Mouse (Mus musculus): ENCODE results near the gene Kcnq5. TPM values are rescaled to one million over a fixed set of nuclear protein-coding genes. Genes with fewer than 3 reads are reported as not detected.

Kcnq5 gene
- polyA plus RNA-seq (2011; ENCODE audit: insufficient read depth, insufficient read length, low read depth, missing spikeins) = 0.67 and 0.87 TPM in 2 replicates

DNA sequence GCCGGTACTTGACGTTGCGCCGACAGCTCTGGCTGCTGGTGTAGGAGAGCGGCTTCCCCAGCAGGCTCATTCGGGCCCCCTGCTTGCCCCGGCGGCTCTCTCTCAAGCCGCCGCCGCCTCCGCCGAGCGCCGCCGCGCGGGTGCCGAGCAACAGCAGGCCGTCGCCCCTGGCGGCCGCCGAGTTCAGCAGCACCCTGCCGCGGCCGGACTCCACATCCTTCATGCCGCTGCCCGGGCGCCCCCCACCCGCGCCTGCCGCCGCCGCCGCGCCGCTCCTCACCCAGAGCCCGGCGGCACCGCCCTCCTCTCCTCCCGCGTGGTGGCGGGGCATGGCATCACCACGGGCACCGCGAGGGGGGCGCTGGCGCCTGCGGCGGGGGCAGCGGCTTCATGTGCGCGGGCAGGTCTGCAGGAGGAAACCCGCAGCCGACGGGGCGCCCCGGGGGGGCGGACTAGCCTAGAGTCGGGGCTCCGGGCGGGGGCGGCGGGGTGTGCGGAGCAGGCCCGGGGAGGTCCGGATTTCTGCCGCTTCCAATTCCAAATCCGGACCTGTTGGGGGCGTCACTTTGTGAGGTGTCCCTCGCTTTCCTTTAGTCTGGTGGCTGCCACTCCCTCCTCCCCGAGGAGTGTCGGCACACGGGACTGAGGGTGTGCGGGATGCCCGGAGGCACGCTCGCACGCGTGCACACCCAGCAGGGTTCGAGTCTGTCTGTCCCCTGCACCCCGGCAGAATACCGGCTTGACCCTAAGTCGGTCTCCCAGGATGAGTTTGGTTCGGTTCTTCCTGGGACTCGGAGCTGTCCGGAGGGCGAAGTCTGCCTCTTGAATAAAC is at the start of gene Kcnq5:
Gene Kcnq5 (minus strand): TSS at position 692 of the 832 bp plus-strand sequence.
- no peaks in the 10 kb centered on the region for H3K9me3 ChIP-seq (replicated peaks; ENCODE audit: control insufficient read depth, insufficient read depth, low read length, poor library complexity, severe bottlenecking)
- H3K4me3 ChIP-seq (ENCODE audit: low read depth, low read length) = peak within 1 kb of the TSS; percentile 93
- no peak within 1 kb of the TSS for H3K27ac ChIP-seq (ENCODE audit: insufficient read depth, low read length)
- H3K36me3 ChIP-seq (ENCODE audit: control insufficient read depth, insufficient read depth, low read length, poor library complexity, severe bottlenecking) = no peaks in the 10 kb centered on the region
- TF ChIP-seq EP300 (IDR thresholded peaks at IDR 0.05; ENCODE audit: insufficient read depth, low read depth, low read length) = no peak
- no peak for TF ChIP-seq POLR2A (IDR thresholded peaks at IDR 0.05; ENCODE audit: insufficient read depth, low read length)
- TF ChIP-seq CTCF (IDR thresholded peaks at IDR 0.05; ENCODE audit: low read depth, low read length) = no peak
- H3K27me3 ChIP-seq (ENCODE audit: control insufficient read depth, insufficient read depth, low read length, poor library complexity, severe bottlenecking) = peaks cover 11% of the 10 kb centered on the region
- no peaks in the 10 kb centered on the region for H3K4me1 ChIP-seq (ENCODE audit: control insufficient read depth, insufficient read depth, low read length)
- H3K9ac ChIP-seq (ENCODE audit: low read depth, poor library complexity, severe bottlenecking) = peak within 1 kb of the TSS; percentile 87

DNA sequence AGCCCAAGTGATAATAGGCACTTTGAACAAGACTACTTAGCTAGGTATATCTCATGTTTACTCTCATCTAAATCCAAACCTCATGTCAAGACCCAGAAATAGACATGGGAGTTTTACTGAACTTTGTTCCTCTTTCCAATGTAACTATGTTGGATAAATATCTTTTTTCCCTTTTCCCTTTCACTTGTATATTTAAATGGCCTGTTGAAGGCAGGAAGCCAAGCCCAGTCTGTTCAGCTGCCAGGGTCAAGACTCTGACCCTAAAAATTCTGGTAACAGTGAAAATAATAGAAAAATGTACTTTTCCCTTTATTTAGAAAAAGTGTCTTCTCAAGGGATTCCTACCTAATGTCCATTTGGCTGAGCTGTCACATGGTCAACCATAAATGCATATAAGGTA is 18.0 kb upstream of the Kcnq5 start:
- TF ChIP-seq EP300 (IDR thresholded peaks at IDR 0.05; ENCODE audit: insufficient read depth, low read depth, low read length) (no peak), CTCF (IDR thresholded peaks at IDR 0.05; ENCODE audit: low read depth, low read length) (no peak), POLR2A (IDR thresholded peaks at IDR 0.05; ENCODE audit: insufficient read depth, low read length) (no peak)
- H3K4me3 ChIP-seq (ENCODE audit: low read depth, low read length) = no peak overlapping the region
- no peaks in the 10 kb centered on the region for H3K36me3 ChIP-seq (ENCODE audit: control insufficient read depth, insufficient read depth, low read length, poor library complexity, severe bottlenecking)
- H3K27ac ChIP-seq (ENCODE audit: insufficient read depth, low read length) = no peak overlapping the region
- no peak overlapping the region for H3K9ac ChIP-seq (ENCODE audit: low read depth, poor library complexity, severe bottlenecking)
- no peaks in the 10 kb centered on the region for H3K9me3 ChIP-seq (replicated peaks; ENCODE audit: control insufficient read depth, insufficient read depth, low read length, poor library complexity, severe bottlenecking)
- no peaks in the 10 kb centered on the region for H3K4me1 ChIP-seq (ENCODE audit: control insufficient read depth, insufficient read depth, low read length)
- no peaks in the 10 kb centered on the region for H3K27me3 ChIP-seq (ENCODE audit: control insufficient read depth, insufficient read depth, low read length, poor library complexity, severe bottlenecking)

DNA sequence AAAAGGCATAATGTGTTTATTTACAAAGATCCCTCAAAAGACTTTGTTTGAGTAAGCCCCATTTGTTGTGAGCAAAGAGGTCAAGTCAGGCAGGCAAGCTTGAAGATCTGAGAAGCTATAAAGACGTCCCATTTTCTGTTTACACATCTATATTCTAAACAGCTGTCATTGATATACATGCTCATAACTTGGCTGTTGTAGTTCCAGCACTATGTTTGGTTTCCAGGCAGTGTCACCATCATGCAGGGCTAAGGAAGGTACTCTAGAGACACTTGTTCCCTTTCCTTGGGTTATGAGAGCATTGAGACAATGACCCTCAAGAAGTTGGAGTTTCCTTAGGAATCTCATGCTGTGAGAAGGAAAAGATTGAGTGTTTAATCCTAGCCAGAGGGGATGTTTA is 17.6 kb upstream of the Kcnq5 start:
- Histone ChIP-seq H3K9me3 (replicated peaks; ENCODE audit: control insufficient read depth, insufficient read depth, low read length, poor library complexity, severe bottlenecking) (no peaks in the 10 kb centered on the region), H3K27ac (ENCODE audit: insufficient read depth, low read length) (no peak overlapping the region), H3K4me1 (ENCODE audit: control insufficient read depth, insufficient read depth, low read length) (no peaks in the 10 kb centered on the region), H3K4me3 (ENCODE audit: low read depth, low read length) (no peak overlapping the region), H3K36me3 (ENCODE audit: control insufficient read depth, insufficient read depth, low read length, poor library complexity, severe bottlenecking) (no peaks in the 10 kb centered on the region), H3K9ac (ENCODE audit: low read depth, poor library complexity, severe bottlenecking) (no peak overlapping the region), H3K27me3 (ENCODE audit: control insufficient read depth, insufficient read depth, low read length, poor library complexity, severe bottlenecking) (no peaks in the 10 kb centered on the region)
- no peak for TF ChIP-seq CTCF (IDR thresholded peaks at IDR 0.05; ENCODE audit: low read depth, low read length)

DNA sequence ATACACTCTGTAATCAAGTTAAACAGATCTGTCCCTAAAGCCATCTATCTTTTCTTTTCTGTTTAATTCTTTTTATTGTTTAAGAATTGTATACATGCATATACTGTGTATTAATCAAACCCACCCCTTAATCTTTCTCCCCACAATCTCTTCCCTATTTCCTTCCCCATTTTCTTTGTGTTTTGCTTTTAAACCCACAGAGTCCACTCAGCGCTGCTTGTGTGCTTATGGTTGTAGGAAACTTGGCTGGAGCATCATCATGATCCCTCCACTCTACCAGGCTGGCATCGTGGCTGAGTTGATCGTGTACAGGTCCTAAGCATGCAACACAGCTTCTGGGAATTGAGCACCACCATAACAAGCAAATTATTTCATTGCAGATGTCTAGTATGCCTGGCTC is 12.3 kb upstream of the Kcnq5 start:
- H3K4me1 ChIP-seq (ENCODE audit: control insufficient read depth, insufficient read depth, low read length) = no peaks in the 10 kb centered on the region

DNA sequence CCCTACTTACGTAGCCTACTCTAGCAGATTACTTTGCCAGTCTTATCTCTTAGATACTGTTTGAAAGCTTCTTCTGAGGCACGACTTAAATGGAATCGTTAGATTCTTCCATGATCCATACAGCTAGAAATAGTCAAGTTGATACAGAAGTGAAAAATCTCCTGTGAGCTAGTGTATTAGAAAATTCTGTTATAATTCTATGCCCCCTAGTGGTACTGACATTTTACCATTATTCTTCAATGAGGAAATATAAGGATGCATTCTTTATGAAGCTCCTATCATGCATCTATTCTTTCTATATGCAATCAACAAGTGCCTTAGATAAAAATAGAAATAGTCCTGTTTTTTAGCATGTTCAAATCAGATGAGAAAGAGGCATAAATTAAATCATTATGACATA is 5.4 kb upstream of the Kcnq5 start:
- no peaks in the 10 kb centered on the region for H3K4me1 ChIP-seq (ENCODE audit: control insufficient read depth, insufficient read depth, low read length)
- H3K27ac ChIP-seq (ENCODE audit: insufficient read depth, low read length) = no peak overlapping the region
- H3K27me3 ChIP-seq (ENCODE audit: control insufficient read depth, insufficient read depth, low read length, poor library complexity, severe bottlenecking) = 0 out of 2 replicates have a peak, but pooled peaks cover 2% of the 10 kb centered on the region
- TF ChIP-seq CTCF (IDR thresholded peaks at IDR 0.05; ENCODE audit: low read depth, low read length) (no peak), POLR2A (IDR thresholded peaks at IDR 0.05; ENCODE audit: insufficient read depth, low read length) (no peak), EP300 (IDR thresholded peaks at IDR 0.05; ENCODE audit: insufficient read depth, low read depth, low read length) (no peak)
- H3K36me3 ChIP-seq (ENCODE audit: control insufficient read depth, insufficient read depth, low read length, poor library complexity, severe bottlenecking) = no peaks in the 10 kb centered on the region
- H3K9ac ChIP-seq (ENCODE audit: low read depth, poor library complexity, severe bottlenecking) = no peak overlapping the region
- no peaks in the 10 kb centered on the region for H3K9me3 ChIP-seq (replicated peaks; ENCODE audit: control insufficient read depth, insufficient read depth, low read length, poor library complexity, severe bottlenecking)
- H3K4me3 ChIP-seq (ENCODE audit: low read depth, low read length) = no peak overlapping the region

More for the DNA sequence above, 12.3 kb upstream of the Kcnq5 start:
- H3K27me3 ChIP-seq (ENCODE audit: control insufficient read depth, insufficient read depth, low read length, poor library complexity, severe bottlenecking) = no peaks in the 10 kb centered on the region
- no peak overlapping the region for H3K4me3 ChIP-seq (ENCODE audit: low read depth, low read length)
- TF ChIP-seq CTCF (IDR thresholded peaks at IDR 0.05; ENCODE audit: low read depth, low read length) = no peak
- no peak for TF ChIP-seq EP300 (IDR thresholded peaks at IDR 0.05; ENCODE audit: insufficient read depth, low read depth, low read length)
- TF ChIP-seq POLR2A (IDR thresholded peaks at IDR 0.05; ENCODE audit: insufficient read depth, low read length) = no peak
- H3K27ac ChIP-seq (ENCODE audit: insufficient read depth, low read length) = no peak overlapping the region
- no peaks in the 10 kb centered on the region for H3K36me3 ChIP-seq (ENCODE audit: control insufficient read depth, insufficient read depth, low read length, poor library complexity, severe bottlenecking)
- H3K9ac ChIP-seq (ENCODE audit: low read depth, poor library complexity, severe bottlenecking) = no peak overlapping the region
- no peaks in the 10 kb centered on the region for H3K9me3 ChIP-seq (replicated peaks; ENCODE audit: control insufficient read depth, insufficient read depth, low read length, poor library complexity, severe bottlenecking)

Measured in ES-Bruce4 (cell line).